ENCODE assay signal across 8 mouse cellular contexts in the genomic region with DNA sequence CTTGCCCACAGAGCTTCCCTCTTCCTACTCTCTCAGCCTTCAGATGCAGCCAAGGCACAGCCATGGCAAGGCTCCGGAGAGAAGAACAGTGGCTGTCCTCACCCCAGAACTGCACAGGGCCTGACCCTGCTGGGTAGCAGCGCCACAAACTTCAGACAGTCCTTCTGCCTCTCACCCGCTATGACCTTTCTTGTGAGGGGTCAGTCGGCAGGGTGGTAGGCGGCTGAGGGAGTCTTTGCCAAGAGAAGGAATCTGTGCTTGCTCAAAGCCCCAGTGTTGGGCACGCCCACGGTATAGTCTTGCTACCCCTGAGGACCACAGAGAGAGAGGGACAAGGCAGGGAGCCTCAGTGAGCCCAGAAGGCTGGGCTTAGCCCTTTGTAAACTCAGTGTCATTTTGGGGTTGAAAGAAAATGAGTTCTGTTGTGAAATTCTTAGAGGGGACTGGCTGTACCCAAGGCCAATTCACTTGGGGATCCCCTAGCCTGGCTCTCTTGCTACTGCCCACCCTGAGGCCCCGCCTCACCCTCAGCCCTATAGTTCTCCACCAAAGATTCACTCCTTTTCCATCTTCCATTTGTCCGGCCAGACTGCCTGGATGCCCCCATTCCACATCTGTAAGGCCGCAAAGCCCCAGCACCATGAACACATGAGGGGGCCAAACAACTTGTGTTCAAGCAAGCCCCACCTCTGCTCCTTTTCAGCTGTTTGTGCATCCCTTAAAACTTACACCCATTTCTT. TPM values are rescaled to one million over a fixed set of nuclear protein-coding genes. Genes with fewer than 3 reads are reported as not detected.
DNase-seq lines count a peak whose midpoint lies in the region; ATAC-seq and TF ChIP-seq lines count a peak whose summit lies in the region.

No protein-coding gene starts in this region.

- TF ChIP-seq POLR2A in kidney, adult 2 months (IDR thresholded peaks at IDR 0.05; ENCODE audit: low read depth, low read length) = no peak

- H3K9ac ChIP-seq in embryonic facial prominence, embryonic 11.5 days (replicated peaks; ENCODE audit: low read length) = peak overlapping the region; percentile 23
- peak overlapping the region; percentile 21; the same call in 1 of the 2 replicates for H3K9ac ChIP-seq in hindbrain, postnatal 0 days (replicated peaks; ENCODE audit: low read length)
- H3K9ac ChIP-seq in midbrain, embryonic 14.5 days (replicated peaks; ENCODE audit: low read length) = no peak overlapping the region

- peaks cover 4% of the 10 kb centered on the region; the same call in 1 of the 2 replicates for H3K4me1 ChIP-seq in kidney, adult 2 months (ENCODE audit: control insufficient read depth, insufficient read depth, low read length)
- H3K4me1 ChIP-seq in embryonic facial prominence, embryonic 11.5 days (ENCODE audit: control insufficient read depth, insufficient read depth, low read length) = peaks cover 14% of the 10 kb centered on the region
- H3K4me1 ChIP-seq in hindbrain, postnatal 0 days (ENCODE audit: insufficient read depth, low read length) = peaks cover 7% of the 10 kb centered on the region; the same call in 1 of the 2 replicates
- peaks cover 17% of the 10 kb centered on the region for H3K4me1 ChIP-seq in midbrain, embryonic 14.5 days (ENCODE audit: control insufficient read depth, insufficient read depth, low read length)

- ATAC-seq in embryonic facial prominence, embryonic 11.5 days (replicated peaks; ENCODE audit: insufficient number of reproducible peaks, low FRiP score, low TSS enrichment, low read depth) = no peak
- ATAC-seq in hindbrain, postnatal 0 days = no peak
- no peak for ATAC-seq in midbrain, embryonic 14.5 days (ENCODE audit: low FRiP score, low TSS enrichment)

- H3K4me3 ChIP-seq in kidney, adult 2 months (ENCODE audit: insufficient read depth, low read depth, low read length) = peak overlapping the region; percentile 64
- H3K4me3 ChIP-seq in embryonic facial prominence, embryonic 11.5 days (ENCODE audit: low read depth, low read length) = peak overlapping the region; percentile 57
- peak overlapping the region; percentile 46 for H3K4me3 ChIP-seq in hindbrain, postnatal 0 days (ENCODE audit: low read length)
- H3K4me3 ChIP-seq in midbrain, embryonic 14.5 days (replicated peaks; ENCODE audit: low read depth, low read length) = 0 out of 2 replicates have a peak overlapping the region, but pooled peaks have one; percentile 5

- H3K4me2 ChIP-seq in embryonic facial prominence, embryonic 11.5 days (ENCODE audit: low read depth, low read length) = no peak overlapping the region
- H3K4me2 ChIP-seq in hindbrain, postnatal 0 days (ENCODE audit: low read depth, low read length) = peak overlapping the region; percentile 85
- no peak overlapping the region; the same call in 1 of the 2 replicates for H3K4me2 ChIP-seq in midbrain, embryonic 14.5 days (ENCODE audit: low read length)

- TF ChIP-seq CTCF in kidney, adult 2 months (conservative IDR thresholded peaks at IDR 0.05; ENCODE audit: insufficient read depth, insufficient read length, low read depth, low read length) = no peak
- TF ChIP-seq CTCF in hindbrain, postnatal 0 days (IDR thresholded peaks at IDR 0.05; ENCODE audit: low read depth) = no peak

- H3K27me3 ChIP-seq in kidney, adult 2 months (replicated peaks; ENCODE audit: control insufficient read depth, insufficient read depth, low read length) = no peaks in the 10 kb centered on the region
- H3K27me3 ChIP-seq in embryonic facial prominence, embryonic 11.5 days (ENCODE audit: control insufficient read depth, insufficient read depth, low read length) = peaks cover 23% of the 10 kb centered on the region
- peaks cover 6% of the 10 kb centered on the region; the same call in 1 of the 2 replicates for H3K27me3 ChIP-seq in hindbrain, postnatal 0 days (ENCODE audit: insufficient read depth, low read length)
- H3K27me3 ChIP-seq in midbrain, embryonic 14.5 days (ENCODE audit: control insufficient read depth, insufficient read depth, low read length) = peaks cover 44% of the 10 kb centered on the region

- 35% methylated on average over 10 of the region's 10 CpGs for WGBS in kidney, adult 2 months
- WGBS in embryonic facial prominence, embryonic 11.5 days = 27% methylated on average over 10 of the region's 10 CpGs
- WGBS in hindbrain, postnatal 0 days = 43% methylated on average over 10 of the region's 10 CpGs
- WGBS in midbrain, embryonic 14.5 days = 29% methylated on average over 10 of the region's 10 CpGs

- H3K36me3 ChIP-seq in kidney, adult 2 months (ENCODE audit: control insufficient read depth, insufficient read depth, low read length) = no peaks in the 10 kb centered on the region
- H3K36me3 ChIP-seq in embryonic facial prominence, embryonic 11.5 days (replicated peaks; ENCODE audit: control insufficient read depth, insufficient read depth, low read depth, low read length) = no peaks in the 10 kb centered on the region
- no peaks in the 10 kb centered on the region for H3K36me3 ChIP-seq in hindbrain, postnatal 0 days (ENCODE audit: insufficient read depth, low read length)
- no peaks in the 10 kb centered on the region for H3K36me3 ChIP-seq in midbrain, embryonic 14.5 days (ENCODE audit: control insufficient read depth, insufficient read depth, low read length)

- peak overlapping the region; percentile 67 for H3K27ac ChIP-seq in kidney, adult 2 months (ENCODE audit: insufficient read depth, low read depth, low read length)
- no peak overlapping the region for H3K27ac ChIP-seq in embryonic facial prominence, embryonic 11.5 days (replicated peaks; ENCODE audit: low read depth, low read length)
- no peak overlapping the region for H3K27ac ChIP-seq in hindbrain, postnatal 0 days
- no peak overlapping the region for H3K27ac ChIP-seq in midbrain, embryonic 14.5 days (replicated peaks; ENCODE audit: low read depth, low read length)

- no peak for DNase-seq in kidney, adult 2 months
- DNase-seq in kidney, postnatal 25 days = no peak
- DNase-seq in embryonic facial prominence, embryonic 11.5 days (ENCODE audit: low spot score) = no peak
- no peak for DNase-seq in hindbrain, postnatal 0 days (ENCODE audit: low spot score)
- no peak for DNase-seq in midbrain, embryonic 14.5 days
- no peak for DNase-seq in cerebellum, postnatal 25 days
- no peak for DNase-seq in retina, postnatal 1 day
- DNase-seq in testis, postnatal 14 days (ENCODE audit: low spot score) = no peak

- no peaks in the 10 kb centered on the region for H3K9me3 ChIP-seq in embryonic facial prominence, embryonic 11.5 days (replicated peaks; ENCODE audit: control insufficient read depth, low read length)
- no peaks in the 10 kb centered on the region for H3K9me3 ChIP-seq in hindbrain, postnatal 0 days (ENCODE audit: low read length)
- H3K9me3 ChIP-seq in midbrain, embryonic 14.5 days (ENCODE audit: control insufficient read depth, low read length) = no peaks in the 10 kb centered on the region

RNA-seq across cellular contexts. Expression of a gene that starts 2.8 kb away (rescaled TPM):
- polyA plus RNA-seq in kidney, adult 2 months (2012; rRNA removed) = 54.2 and 60.2 TPM in 2 replicates
- polyA plus RNA-seq in embryonic facial prominence, embryonic 11.5 days (2014; fragmentation: Nextera tagmentation; extraction: Ambion mirVana) = 19.1 and 20.3 TPM in 2 replicates
- total RNA-seq in hindbrain, postnatal 0 days (2014; rRNA removed) = 31.2 and 36.1 TPM in 2 replicates
- polyA plus RNA-seq in hindbrain, postnatal 0 days (2015; fragmentation: Nextera tagmentation; extraction: Ambion mirVana) = 6.1 and 8.2 TPM in 2 replicates
- 3.9 and 9.0 TPM in 2 replicates for polyA plus RNA-seq in midbrain, embryonic 14.5 days (2014; fragmentation: Nextera tagmentation; extraction: Ambion mirVana)

RNA-seq across cellular contexts. Expression of a gene that starts 47.3 kb away (rescaled TPM):
- polyA plus RNA-seq in kidney, adult 2 months (2012; rRNA removed) = not detected in 2 replicates
- not detected in 2 replicates for polyA plus RNA-seq in embryonic facial prominence, embryonic 11.5 days (2014; fragmentation: Nextera tagmentation; extraction: Ambion mirVana)
- 1.0 TPM in 1 of 2 replicates, not detected in the other for total RNA-seq in hindbrain, postnatal 0 days (2014; rRNA removed)
- polyA plus RNA-seq in hindbrain, postnatal 0 days (2015; fragmentation: Nextera tagmentation; extraction: Ambion mirVana) = not detected in 2 replicates
- not detected in 2 replicates for polyA plus RNA-seq in midbrain, embryonic 14.5 days (2014; fragmentation: Nextera tagmentation; extraction: Ambion mirVana)

Comparison
In these comparisons a context has a peak if more than half of its experiments do, and no peak if none do; other contexts are left out.
1. H3K4me3 ChIP-seq: peak in every context shown above with its lines; median percentile 64 in kidney, adult 2 months; 57 in embryonic facial prominence, embryonic 11.5 days; 46 in hindbrain, postnatal 0 days; 5 in midbrain, embryonic 14.5 days.